Mouse (Mus musculus): Measurements from ENCODE around the gene Cirbp.
A peak's percentile ranks its signal among the peaks of the same experiment; 100 is the strongest.

Gene Cirbp

GRCm38 (mm10) chr10:80165392-80166128 lies at the start of gene Cirbp:
TSS of gene Cirbp (plus strand) at chr10:80165985.
- DNase-seq: peak; percentile 70

GRCm38 (mm10) chr10:80116563-80116926 lies 49.2 kb upstream of the Cirbp start:
- DNase-seq: no peak

GRCm38 (mm10) chr10:80116927-80117691 lies 48.7 kb upstream of the Cirbp start:
- DNase-seq: no peak

- DNase-seq: no peak
These were observed 48.0 kb upstream of the Cirbp start for GRCm38 (mm10) chr10:80117736-80118135.

- no peak for DNase-seq
These were observed 47.2 kb upstream of the Cirbp start for GRCm38 (mm10) chr10:80118552-80118951.

GRCm38 (mm10) chr10:80120146-80120545 lies 45.6 kb upstream of the Cirbp start:
- no peak for DNase-seq

- no peak for DNase-seq
These were observed 44.1 kb upstream of the Cirbp start for GRCm38 (mm10) chr10:80121639-80122038.

GRCm38 (mm10) chr10:80123932-80124562 lies 41.7 kb upstream of the Cirbp start:
- DNase-seq: no peak

GRCm38 (mm10) chr10:80127920-80128319 lies 37.9 kb upstream of the Cirbp start:
- DNase-seq: no peak

- no peak for DNase-seq
These were observed 35.9 kb upstream of the Cirbp start for GRCm38 (mm10) chr10:80129846-80130245.

GRCm38 (mm10) chr10:80130403-80131031 lies 35.3 kb upstream of the Cirbp start:
- DNase-seq: peak; percentile 79

- no peak for DNase-seq
These were observed 34.4 kb upstream of the Cirbp start for GRCm38 (mm10) chr10:80131316-80131951.

GRCm38 (mm10) chr10:80131952-80132350 lies 33.8 kb upstream of the Cirbp start:
- DNase-seq: no peak

- no peak for DNase-seq
These were observed 32.4 kb upstream of the Cirbp start for GRCm38 (mm10) chr10:80133226-80133849.

- no peak for DNase-seq
These were observed 31.4 kb upstream of the Cirbp start for GRCm38 (mm10) chr10:80134421-80134820.

GRCm38 (mm10) chr10:80135161-80135560 lies 30.6 kb upstream of the Cirbp start:
- DNase-seq: no peak

GRCm38 (mm10) chr10:80135641-80136040 lies 30.1 kb upstream of the Cirbp start:
- DNase-seq: no peak

GRCm38 (mm10) chr10:80136179-80136951 lies 29.4 kb upstream of the Cirbp start:
- no peak for DNase-seq

- DNase-seq: no peak
These were observed 28.7 kb upstream of the Cirbp start for GRCm38 (mm10) chr10:80136952-80137625.

GRCm38 (mm10) chr10:80137626-80138552 lies 27.9 kb upstream of the Cirbp start:
- no peak for DNase-seq

All from kidney, postnatal 14 days (tissue).